Mouse (Mus musculus): ENCODE data around the gene Nkain4. TPM values are rescaled to one million over a fixed set of nuclear protein-coding genes. Genes with fewer than 3 reads are reported as not detected.

Nkain4 gene
- polyA plus RNA-seq, 1 experiment from 2014 or later = 64.3 TPM

GRCm38 (mm10) chr2:180981133-180981532, 26.6 kb upstream of the Nkain4 start:
- no peak overlapping the region for H3K9ac ChIP-seq (replicated peaks)
- H3K36me3 ChIP-seq = peaks cover 69% of the 10 kb centered on the region
- no peak overlapping the region for H3K4me3 ChIP-seq
- WGBS = 82% methylated on average over 6 of the region's 6 CpGs
- H3K4me1 ChIP-seq = no peaks in the 10 kb centered on the region
- no peak for ATAC-seq (replicated peaks)
- H3K4me2 ChIP-seq (replicated peaks) = no peak overlapping the region
- H3K27me3 ChIP-seq = no peaks in the 10 kb centered on the region
- H3K9me3 ChIP-seq = no peaks in the 10 kb centered on the region
- no peak overlapping the region for H3K27ac ChIP-seq (replicated peaks)

- Histone ChIP-seq H3K4me2 (replicated peaks) (peak within 1 kb of the TSS; percentile 77), H3K9ac (replicated peaks) (peak within 1 kb of the TSS; percentile 92), H3K4me1 (peaks cover 25% of the 10 kb centered on the region), H3K27ac (replicated peaks) (peak within 1 kb of the TSS; percentile 88), H3K4me3 (peak within 1 kb of the TSS; percentile 74), H3K27me3 (no peaks in the 10 kb centered on the region), H3K9me3 (no peaks in the 10 kb centered on the region), H3K36me3 (peaks cover 22% of the 10 kb centered on the region)
- ATAC-seq (replicated peaks) = peak; percentile 92
- under 1% methylated on average over 57 of the region's 57 CpGs for WGBS
These were observed 12.7 kb upstream of the Nkain4 start, which contains the start of gene Arfgap1 for GRCm38 (mm10) chr2:180967010-180967763. Arfgap1 (plus strand) TSS chr2:180967225.

GRCm38 (mm10) chr2:180966092-180966882, 11.8 kb upstream of the Nkain4 start:
- H3K4me3 ChIP-seq = peak overlapping the region; percentile 74
- peak overlapping the region; percentile 88 for H3K27ac ChIP-seq (replicated peaks)
- no peak for ATAC-seq (replicated peaks)
- no peaks in the 10 kb centered on the region for H3K27me3 ChIP-seq
- H3K4me2 ChIP-seq (replicated peaks) = peak overlapping the region; percentile 77
- 13% methylated on average over 14 of the region's 14 CpGs for WGBS
- H3K4me1 ChIP-seq = peaks cover 25% of the 10 kb centered on the region
- peaks cover 14% of the 10 kb centered on the region; the same call in 1 of the 2 replicates for H3K36me3 ChIP-seq
- peak overlapping the region; percentile 92 for H3K9ac ChIP-seq (replicated peaks)
- H3K9me3 ChIP-seq = no peaks in the 10 kb centered on the region

GRCm38 (mm10) chr2:180963956-180964355, 9.5 kb upstream of the Nkain4 start:
- Histone ChIP-seq H3K27me3 (no peaks in the 10 kb centered on the region), H3K36me3 (no peaks in the 10 kb centered on the region), H3K4me1 (peaks cover 22% of the 10 kb centered on the region), H3K4me3 (no peak overlapping the region), H3K9ac (replicated peaks) (no peak overlapping the region), H3K27ac (replicated peaks) (no peak overlapping the region), H3K9me3 (no peaks in the 10 kb centered on the region), H3K4me2 (replicated peaks) (no peak overlapping the region)
- WGBS = 4% methylated on average over 5 of the region's 5 CpGs
- ATAC-seq (replicated peaks) = 0 out of 2 replicates have a peak, but pooled peaks have one; percentile 15

- 75% methylated on average over 2 of the region's 2 CpGs for WGBS
- Histone ChIP-seq H3K4me1 (peaks cover 11% of the 10 kb centered on the region), H3K27ac (replicated peaks) (no peak overlapping the region)
These were observed 8.3 kb upstream of the Nkain4 start for GRCm38 (mm10) chr2:180962616-180963308.

GRCm38 (mm10) chr2:180960187-180960586, 5.7 kb upstream of the Nkain4 start:
- Histone ChIP-seq H3K4me3 (no peak overlapping the region), H3K4me2 (replicated peaks) (no peak overlapping the region)
- 75% methylated on average over 3 of the region's 3 CpGs for WGBS

More at GRCm38 (mm10) chr2:180962616-180963308, 8.3 kb upstream of the Nkain4 start:
- H3K4me2 ChIP-seq (replicated peaks) = no peak overlapping the region
- H3K36me3 ChIP-seq = no peaks in the 10 kb centered on the region
- no peak for ATAC-seq (replicated peaks)
- H3K9me3 ChIP-seq = no peaks in the 10 kb centered on the region
- no peaks in the 10 kb centered on the region for H3K27me3 ChIP-seq
- H3K9ac ChIP-seq (replicated peaks) = no peak overlapping the region
- H3K4me3 ChIP-seq = no peak overlapping the region

GRCm38 (mm10) chr2:180959605-180960004, 5.1 kb upstream of the Nkain4 start:
- Histone ChIP-seq H3K4me3 (no peak overlapping the region), H3K36me3 (no peaks in the 10 kb centered on the region), H3K9ac (replicated peaks) (no peak overlapping the region), H3K4me2 (replicated peaks) (no peak overlapping the region), H3K4me1 (peaks cover 4% of the 10 kb centered on the region; the same call in 1 of the 2 replicates), H3K27ac (replicated peaks) (no peak overlapping the region), H3K27me3 (no peaks in the 10 kb centered on the region), H3K9me3 (no peaks in the 10 kb centered on the region)
- no peak for ATAC-seq (replicated peaks)
- WGBS = 80% methylated on average over 7 of the region's 7 CpGs

More at GRCm38 (mm10) chr2:180960187-180960586, 5.7 kb upstream of the Nkain4 start:
- Histone ChIP-seq H3K36me3 (no peaks in the 10 kb centered on the region), H3K27ac (replicated peaks) (no peak overlapping the region), H3K9ac (replicated peaks) (no peak overlapping the region), H3K4me1 (no peaks in the 10 kb centered on the region), H3K9me3 (no peaks in the 10 kb centered on the region), H3K27me3 (no peaks in the 10 kb centered on the region)
- ATAC-seq (replicated peaks) = no peak

GRCm38 (mm10) chr2:180953638-180954037, 861 bp downstream of the Nkain4 start:
- 12% methylated on average over 2 of the region's 2 CpGs for WGBS

GRCm38 (mm10) chr2:180952731-180953171, 1.7 kb downstream of the Nkain4 start:
- H3K9me3 ChIP-seq = no peaks in the 10 kb centered on the region
- no peaks in the 10 kb centered on the region for H3K36me3 ChIP-seq
- peak; percentile 72 for ATAC-seq (replicated peaks)
- H3K4me2 ChIP-seq (replicated peaks) = peak overlapping the region; percentile 84
- no peaks in the 10 kb centered on the region for H3K27me3 ChIP-seq
- peak overlapping the region; percentile 87 for H3K27ac ChIP-seq (replicated peaks)
- H3K4me3 ChIP-seq = peak overlapping the region; percentile 64
- WGBS = 3% methylated on average over 9 of the region's 9 CpGs
- 0 out of 2 replicates have a peak overlapping the region, but pooled peaks have one; percentile 24 for H3K9ac ChIP-seq (replicated peaks)
- H3K4me1 ChIP-seq = peaks cover 31% of the 10 kb centered on the region

More at GRCm38 (mm10) chr2:180953638-180954037, 861 bp downstream of the Nkain4 start:
- H3K27ac ChIP-seq (replicated peaks) = peak overlapping the region; percentile 87
- H3K9me3 ChIP-seq = no peaks in the 10 kb centered on the region
- no peaks in the 10 kb centered on the region for H3K36me3 ChIP-seq
- no peak for ATAC-seq (replicated peaks)
- peak overlapping the region; percentile 64 for H3K4me3 ChIP-seq
- H3K4me2 ChIP-seq (replicated peaks) = peak overlapping the region; percentile 84
- peak overlapping the region; percentile 77 for H3K9ac ChIP-seq (replicated peaks)
- peaks cover 31% of the 10 kb centered on the region for H3K4me1 ChIP-seq
- H3K27me3 ChIP-seq = no peaks in the 10 kb centered on the region

GRCm38 (mm10) chr2:180949947-180950346, 4.6 kb downstream of the Nkain4 start:
- Histone ChIP-seq H3K4me1 (peaks cover 30% of the 10 kb centered on the region), H3K36me3 (no peaks in the 10 kb centered on the region), H3K4me2 (replicated peaks) (no peak overlapping the region), H3K9ac (replicated peaks) (no peak overlapping the region), H3K4me3 (no peak overlapping the region), H3K9me3 (no peaks in the 10 kb centered on the region), H3K27ac (replicated peaks) (no peak overlapping the region), H3K27me3 (no peaks in the 10 kb centered on the region)
- ATAC-seq (replicated peaks) = no peak
- 24% methylated on average over 1 of the region's 1 CpGs for WGBS

- peak; percentile 46; the same call in 1 of the 2 replicates for ATAC-seq (replicated peaks)
- 0 out of 2 replicates have a peak, but pooled peaks cover 5% of the 10 kb centered on the region for H3K36me3 ChIP-seq
- H3K27me3 ChIP-seq = no peaks in the 10 kb centered on the region
- H3K4me1 ChIP-seq = no peaks in the 10 kb centered on the region
- no peak overlapping the region for H3K4me2 ChIP-seq (replicated peaks)
- no peak overlapping the region for H3K4me3 ChIP-seq
- H3K27ac ChIP-seq (replicated peaks) = peak overlapping the region; percentile 12; the same call in 1 of the 2 replicates
- H3K9ac ChIP-seq (replicated peaks) = no peak overlapping the region
- no peaks in the 10 kb centered on the region for H3K9me3 ChIP-seq
These were observed 12.6 kb downstream of the Nkain4 start for GRCm38 (mm10) chr2:180941869-180942268.

Data from forebrain, embryonic 15.5 days (tissue).